Mouse (Mus musculus) right cerebral cortex, postnatal 25 days (tissue): ENCODE measurements around the gene Sash1.
A peak's percentile ranks its signal among the peaks of the same experiment; 100 is the strongest.

Experiments
- DNase-seq: peaks from one replicate; pipeline ENCODE4 v3.0.0; 2022

Sash1 gene

GRCm38 (mm10) chr10:8885630-8886527 lies at the start of gene Sash1:
TSS of gene Sash1 (minus strand) at chr10:8886070.
- peak; percentile 67 for DNase-seq

GRCm38 (mm10) chr10:8935601-8936000 lies 49.7 kb upstream of the Sash1 start:
- no peak for DNase-seq

GRCm38 (mm10) chr10:8933451-8934372 lies 47.8 kb upstream of the Sash1 start:
- DNase-seq: no peak

GRCm38 (mm10) chr10:8931548-8932240 lies 45.8 kb upstream of the Sash1 start:
- DNase-seq: no peak

- DNase-seq: no peak
Observed at GRCm38 (mm10) chr10:8930672-8931071, 44.8 kb upstream of the Sash1 start.

GRCm38 (mm10) chr10:8928775-8929647 lies 43.1 kb upstream of the Sash1 start:
- DNase-seq: no peak

- no peak for DNase-seq
Observed at GRCm38 (mm10) chr10:8928261-8928660, 42.4 kb upstream of the Sash1 start.

GRCm38 (mm10) chr10:8926906-8927305 lies 41.0 kb upstream of the Sash1 start:
- DNase-seq: no peak

- DNase-seq: no peak
Observed at GRCm38 (mm10) chr10:8926295-8926694, 40.4 kb upstream of the Sash1 start.

GRCm38 (mm10) chr10:8925299-8925698 lies 39.4 kb upstream of the Sash1 start:
- no peak for DNase-seq

GRCm38 (mm10) chr10:8921098-8921693 lies 35.3 kb upstream of the Sash1 start:
- no peak for DNase-seq

- DNase-seq: no peak
Observed at GRCm38 (mm10) chr10:8917798-8918197, 31.9 kb upstream of the Sash1 start.

GRCm38 (mm10) chr10:8917350-8917749 lies 31.5 kb upstream of the Sash1 start:
- DNase-seq: no peak

GRCm38 (mm10) chr10:8915755-8916154 lies 29.9 kb upstream of the Sash1 start:
- no peak for DNase-seq

GRCm38 (mm10) chr10:8913904-8914303 lies 28.0 kb upstream of the Sash1 start:
- DNase-seq: no peak

GRCm38 (mm10) chr10:8912706-8913275 lies 26.9 kb upstream of the Sash1 start:
- DNase-seq: no peak

GRCm38 (mm10) chr10:8912213-8912612 lies 26.3 kb upstream of the Sash1 start:
- no peak for DNase-seq

GRCm38 (mm10) chr10:8910237-8910990 lies 24.5 kb upstream of the Sash1 start:
- no peak for DNase-seq

GRCm38 (mm10) chr10:8903086-8903485 lies 17.2 kb upstream of the Sash1 start:
- no peak for DNase-seq

GRCm38 (mm10) chr10:8902412-8902811 lies 16.5 kb upstream of the Sash1 start:
- no peak for DNase-seq
